Mouse (Mus musculus): Measurements from ENCODE around the gene Ncam1. TPM values are rescaled to one million over a fixed set of nuclear protein-coding genes. Genes with fewer than 3 reads are reported as not detected.

Gene Ncam1
- polyA plus RNA-seq, 1 experiment from 2014 or later, result 39.8 TPM

DNA sequence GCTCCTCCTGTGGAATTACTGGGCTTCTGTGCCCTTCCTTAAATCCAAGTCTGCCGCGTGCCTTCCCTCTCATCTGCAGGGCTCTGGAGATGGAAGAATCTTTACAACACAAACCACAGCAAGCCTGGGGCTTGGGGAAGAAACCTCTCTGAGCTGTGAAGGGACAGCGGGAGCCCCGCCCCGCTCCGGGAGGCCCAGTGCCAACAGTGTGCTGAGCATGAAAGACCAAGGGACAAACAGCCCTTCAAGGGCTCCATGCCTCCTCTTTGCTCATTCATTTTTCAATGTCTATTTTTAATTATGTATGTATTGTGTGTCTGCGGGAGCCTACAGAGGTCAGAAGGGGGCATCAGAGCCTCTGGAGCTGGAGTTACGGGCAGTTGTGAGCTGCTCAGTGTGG is 271.4 kb downstream of the Ncam1 start:
- Histone ChIP-seq H3K27ac (ENCODE audit: low read depth, low read length) (no peak overlapping the region), H3K9me3 (replicated peaks; ENCODE audit: control insufficient read depth, low read length) (no peaks in the 10 kb centered on the region), H3K36me3 (ENCODE audit: control insufficient read depth, insufficient read depth, low read length) (no peaks in the 10 kb centered on the region), H3K9ac (ENCODE audit: low read depth, low read length) (no peak overlapping the region), H3K4me2 (no peak overlapping the region), H3K4me3 (ENCODE audit: low read depth, low read length) (no peak overlapping the region), H3K27me3 (ENCODE audit: control insufficient read depth, insufficient read depth, low read length) (no peaks in the 10 kb centered on the region), H3K4me1 (ENCODE audit: control insufficient read depth, insufficient read depth, low read length) (no peaks in the 10 kb centered on the region)
- WGBS (ENCODE audit: insufficient replicate concordance), result 63% methylated on average over 8 of the region's 8 CpGs
- ATAC-seq (replicated peaks; ENCODE audit: insufficient number of reproducible peaks, low FRiP score, low TSS enrichment), result no peak

GRCm38 (mm10) chr9:49524721-49525120 is 274.0 kb downstream of the Ncam1 start:
- WGBS (ENCODE audit: insufficient replicate concordance), result 69% methylated on average over 9 of the region's 9 CpGs
- no peak for ATAC-seq (replicated peaks; ENCODE audit: insufficient number of reproducible peaks, low FRiP score, low TSS enrichment)
- no peaks in the 10 kb centered on the region for H3K4me1 ChIP-seq (ENCODE audit: control insufficient read depth, insufficient read depth, low read length)
- no peak overlapping the region for H3K27ac ChIP-seq (ENCODE audit: low read depth, low read length)
- H3K4me2 ChIP-seq, result no peak overlapping the region
- no peaks in the 10 kb centered on the region for H3K9me3 ChIP-seq (replicated peaks; ENCODE audit: control insufficient read depth, low read length)
- no peaks in the 10 kb centered on the region for H3K36me3 ChIP-seq (ENCODE audit: control insufficient read depth, insufficient read depth, low read length)
- H3K27me3 ChIP-seq (ENCODE audit: control insufficient read depth, insufficient read depth, low read length), result no peaks in the 10 kb centered on the region
- H3K4me3 ChIP-seq (ENCODE audit: low read depth, low read length), result no peak overlapping the region
- no peak overlapping the region for H3K9ac ChIP-seq (ENCODE audit: low read depth, low read length)

- 84% methylated on average over 9 of the region's 9 CpGs for WGBS (ENCODE audit: insufficient replicate concordance)
- no peak for ATAC-seq (replicated peaks; ENCODE audit: insufficient number of reproducible peaks, low FRiP score, low TSS enrichment)
These were observed 274.8 kb downstream of the Ncam1 start for GRCm38 (mm10) chr9:49523881-49524280.

DNA sequence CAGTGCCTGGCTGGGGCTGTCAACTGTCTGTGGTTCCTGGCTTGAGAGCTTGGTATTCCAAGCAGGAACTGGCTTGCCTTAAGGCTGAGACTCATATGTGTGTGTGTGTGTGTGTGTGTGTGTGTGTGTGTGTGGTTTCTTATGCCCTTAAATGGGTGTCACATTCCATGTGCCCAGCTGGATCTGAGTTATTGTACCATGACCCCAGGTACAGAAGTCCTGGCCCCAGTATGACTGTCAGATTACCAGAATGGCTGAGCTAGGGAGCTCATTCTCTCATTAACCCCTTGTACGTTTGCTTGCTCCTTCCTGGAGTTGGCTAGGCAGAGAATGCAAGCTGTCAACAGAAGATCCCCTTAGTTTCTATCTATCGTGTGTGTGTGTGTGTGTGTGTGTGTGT is 284.4 kb downstream of the Ncam1 start:
- H3K9ac ChIP-seq (ENCODE audit: low read depth, low read length), result no peak overlapping the region
- H3K9me3 ChIP-seq (replicated peaks; ENCODE audit: control insufficient read depth, low read length), result no peaks in the 10 kb centered on the region
- H3K27ac ChIP-seq (ENCODE audit: low read depth, low read length), result no peak overlapping the region
- no peak for ATAC-seq (replicated peaks; ENCODE audit: insufficient number of reproducible peaks, low FRiP score, low TSS enrichment)
- 0 out of 2 replicates have a peak, but pooled peaks cover 3% of the 10 kb centered on the region for H3K36me3 ChIP-seq (ENCODE audit: control insufficient read depth, insufficient read depth, low read length)
- H3K4me1 ChIP-seq (ENCODE audit: control insufficient read depth, insufficient read depth, low read length), result no peaks in the 10 kb centered on the region
- H3K4me2 ChIP-seq, result no peak overlapping the region
- WGBS (ENCODE audit: insufficient replicate concordance), result 69% methylated on average over 2 of the region's 2 CpGs
- no peaks in the 10 kb centered on the region for H3K27me3 ChIP-seq (ENCODE audit: control insufficient read depth, insufficient read depth, low read length)
- no peak overlapping the region for H3K4me3 ChIP-seq (ENCODE audit: low read depth, low read length)

More at GRCm38 (mm10) chr9:49523881-49524280, 274.8 kb downstream of the Ncam1 start:
- Histone ChIP-seq H3K4me1 (ENCODE audit: control insufficient read depth, insufficient read depth, low read length) (no peaks in the 10 kb centered on the region), H3K27me3 (ENCODE audit: control insufficient read depth, insufficient read depth, low read length) (no peaks in the 10 kb centered on the region), H3K9ac (ENCODE audit: low read depth, low read length) (no peak overlapping the region), H3K27ac (ENCODE audit: low read depth, low read length) (no peak overlapping the region), H3K4me3 (ENCODE audit: low read depth, low read length) (no peak overlapping the region), H3K36me3 (ENCODE audit: control insufficient read depth, insufficient read depth, low read length) (0 out of 2 replicates have a peak, but pooled peaks cover 3% of the 10 kb centered on the region), H3K9me3 (replicated peaks; ENCODE audit: control insufficient read depth, low read length) (no peaks in the 10 kb centered on the region), H3K4me2 (no peak overlapping the region)

GRCm38 (mm10) chr9:49510666-49511065 is 288.1 kb downstream of the Ncam1 start:
- Histone ChIP-seq H3K4me3 (ENCODE audit: low read depth, low read length) (no peak overlapping the region), H3K36me3 (ENCODE audit: control insufficient read depth, insufficient read depth, low read length) (no peaks in the 10 kb centered on the region), H3K27me3 (ENCODE audit: control insufficient read depth, insufficient read depth, low read length) (no peaks in the 10 kb centered on the region), H3K9ac (ENCODE audit: low read depth, low read length) (no peak overlapping the region), H3K4me2 (no peak overlapping the region), H3K4me1 (ENCODE audit: control insufficient read depth, insufficient read depth, low read length) (no peaks in the 10 kb centered on the region), H3K9me3 (replicated peaks; ENCODE audit: control insufficient read depth, low read length) (no peaks in the 10 kb centered on the region), H3K27ac (ENCODE audit: low read depth, low read length) (no peak overlapping the region)
- no peak for ATAC-seq (replicated peaks; ENCODE audit: insufficient number of reproducible peaks, low FRiP score, low TSS enrichment)
- WGBS (ENCODE audit: insufficient replicate concordance), result 78% methylated on average over 4 of the region's 4 CpGs

- no peak for ATAC-seq (replicated peaks; ENCODE audit: insufficient number of reproducible peaks, low FRiP score, low TSS enrichment)
- Histone ChIP-seq H3K36me3 (ENCODE audit: control insufficient read depth, insufficient read depth, low read length) (0 out of 2 replicates have a peak, but pooled peaks cover 2% of the 10 kb centered on the region), H3K9me3 (replicated peaks; ENCODE audit: control insufficient read depth, low read length) (no peaks in the 10 kb centered on the region), H3K4me2 (no peak overlapping the region), H3K9ac (ENCODE audit: low read depth, low read length) (no peak overlapping the region), H3K4me1 (ENCODE audit: control insufficient read depth, insufficient read depth, low read length) (no peaks in the 10 kb centered on the region), H3K27ac (ENCODE audit: low read depth, low read length) (no peak overlapping the region), H3K4me3 (ENCODE audit: low read depth, low read length) (no peak overlapping the region), H3K27me3 (ENCODE audit: control insufficient read depth, insufficient read depth, low read length) (no peaks in the 10 kb centered on the region)
- whole genome bisulfite sequencing (ENCODE audit: insufficient replicate concordance), result 84% methylated on average over 8 of the region's 8 CpGs
These were observed 289.1 kb downstream of the Ncam1 start for GRCm38 (mm10) chr9:49509628-49510027.

GRCm38 (mm10) chr9:49509094-49509493 is 289.6 kb downstream of the Ncam1 start:
- no peak overlapping the region for H3K4me2 ChIP-seq
- no peak for ATAC-seq (replicated peaks; ENCODE audit: insufficient number of reproducible peaks, low FRiP score, low TSS enrichment)
- no peaks in the 10 kb centered on the region for H3K9me3 ChIP-seq (replicated peaks; ENCODE audit: control insufficient read depth, low read length)
- H3K9ac ChIP-seq (ENCODE audit: low read depth, low read length), result no peak overlapping the region
- 0 out of 2 replicates have a peak, but pooled peaks cover 2% of the 10 kb centered on the region for H3K36me3 ChIP-seq (ENCODE audit: control insufficient read depth, insufficient read depth, low read length)
- H3K4me3 ChIP-seq (ENCODE audit: low read depth, low read length), result no peak overlapping the region
- H3K27me3 ChIP-seq (ENCODE audit: control insufficient read depth, insufficient read depth, low read length), result no peaks in the 10 kb centered on the region
- H3K4me1 ChIP-seq (ENCODE audit: control insufficient read depth, insufficient read depth, low read length), result no peaks in the 10 kb centered on the region
- H3K27ac ChIP-seq (ENCODE audit: low read depth, low read length), result no peak overlapping the region
- 84% methylated on average over 3 of the region's 3 CpGs for WGBS (ENCODE audit: insufficient replicate concordance)

DNA sequence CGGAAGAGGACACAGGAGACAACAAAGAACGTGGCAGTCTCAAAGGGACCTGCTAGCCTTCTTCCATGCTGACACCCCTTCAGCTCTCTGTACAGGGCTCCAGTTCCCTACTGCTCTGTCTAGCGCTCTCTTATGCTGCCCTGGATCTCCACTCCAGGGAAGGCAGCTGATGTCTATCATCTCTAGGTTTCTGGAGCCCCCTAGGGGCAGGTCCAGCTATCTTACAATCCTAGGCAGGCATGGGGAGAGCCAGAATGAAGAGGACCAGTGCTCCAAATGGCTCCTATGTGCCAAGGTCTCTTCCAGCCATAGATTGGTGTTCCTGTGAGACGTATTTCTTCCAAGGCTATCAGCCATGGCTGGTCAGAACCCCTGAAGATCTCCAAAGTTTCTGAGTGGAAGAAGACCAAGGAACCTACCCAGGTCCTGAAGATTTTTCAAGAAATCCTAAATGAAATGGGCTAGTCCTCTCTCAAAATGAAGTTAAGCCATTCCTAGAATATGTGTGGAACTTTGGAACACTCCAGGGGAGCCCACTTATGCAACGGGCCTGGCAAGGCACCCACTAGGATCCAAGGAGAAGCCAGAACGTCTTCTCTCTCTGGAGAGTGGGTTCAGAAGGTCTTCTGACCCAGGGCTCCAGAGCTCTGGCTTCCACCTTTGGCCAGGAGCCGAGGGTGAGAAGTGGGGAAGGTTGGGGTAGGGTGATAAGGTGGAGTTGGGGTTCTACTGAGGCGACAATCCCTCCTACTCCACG is 290.7 kb downstream of the Ncam1 start:
- Histone ChIP-seq H3K27me3 (ENCODE audit: control insufficient read depth, insufficient read depth, low read length) (no peaks in the 10 kb centered on the region), H3K4me3 (ENCODE audit: low read depth, low read length) (no peak overlapping the region), H3K36me3 (ENCODE audit: control insufficient read depth, insufficient read depth, low read length) (0 out of 2 replicates have a peak, but pooled peaks cover 2% of the 10 kb centered on the region), H3K4me1 (ENCODE audit: control insufficient read depth, insufficient read depth, low read length) (no peaks in the 10 kb centered on the region), H3K27ac (ENCODE audit: low read depth, low read length) (no peak overlapping the region), H3K4me2 (no peak overlapping the region), H3K9me3 (replicated peaks; ENCODE audit: control insufficient read depth, low read length) (no peaks in the 10 kb centered on the region), H3K9ac (ENCODE audit: low read depth, low read length) (no peak overlapping the region)
- no peak for ATAC-seq (replicated peaks; ENCODE audit: insufficient number of reproducible peaks, low FRiP score, low TSS enrichment)
- 77% methylated on average over 9 of the region's 9 CpGs for WGBS (ENCODE audit: insufficient replicate concordance)

GRCm38 (mm10) chr9:49504658-49505057 is 294.1 kb downstream of the Ncam1 start:
- Histone ChIP-seq H3K9me3 (replicated peaks; ENCODE audit: control insufficient read depth, low read length) (no peaks in the 10 kb centered on the region), H3K4me1 (ENCODE audit: control insufficient read depth, insufficient read depth, low read length) (no peaks in the 10 kb centered on the region), H3K36me3 (ENCODE audit: control insufficient read depth, insufficient read depth, low read length) (0 out of 2 replicates have a peak, but pooled peaks cover 2% of the 10 kb centered on the region), H3K4me2 (no peak overlapping the region), H3K9ac (ENCODE audit: low read depth, low read length) (no peak overlapping the region), H3K27ac (ENCODE audit: low read depth, low read length) (no peak overlapping the region), H3K27me3 (ENCODE audit: control insufficient read depth, insufficient read depth, low read length) (no peaks in the 10 kb centered on the region), H3K4me3 (ENCODE audit: low read depth, low read length) (no peak overlapping the region)
- no peak for ATAC-seq (replicated peaks; ENCODE audit: insufficient number of reproducible peaks, low FRiP score, low TSS enrichment)
- 85% methylated on average over 5 of the region's 5 CpGs for WGBS (ENCODE audit: insufficient replicate concordance)
